In the genomic region with DNA sequence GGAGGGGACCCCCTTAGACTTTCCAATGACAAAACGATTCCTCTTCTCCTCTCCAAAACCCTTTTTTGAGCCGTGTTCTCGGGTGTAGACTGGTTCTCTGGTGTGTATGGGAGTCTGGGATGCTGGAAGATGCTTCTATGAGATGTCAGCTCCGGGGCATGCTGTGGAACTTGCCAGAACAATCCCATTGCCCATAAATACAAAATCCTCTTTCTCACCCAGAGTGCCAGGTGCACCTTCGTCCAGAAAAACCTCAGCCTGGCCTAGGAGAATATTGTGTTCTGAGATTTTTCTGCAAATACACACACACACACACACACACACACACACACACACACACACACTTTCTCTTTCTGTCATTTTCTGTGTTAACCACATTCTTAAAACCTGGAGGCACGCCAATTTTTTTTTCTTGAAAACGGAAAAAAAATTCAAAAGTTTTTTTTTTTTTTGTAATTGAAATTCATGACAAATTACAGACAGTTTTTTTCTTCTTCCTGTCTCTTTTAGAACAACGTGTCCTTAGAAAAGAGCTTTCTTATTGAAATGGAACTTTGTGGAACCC, we compare ENCODE assay signal across 31 mouse cellular contexts.
DNase-seq lines count a peak whose midpoint lies in the region; ATAC-seq lines count a peak whose summit lies in the region.
"Had no signal": no experiment of that assay in that cellular context is flagged by ENCODE, and none has a peak within 500 bp of the region (broad histone marks: within the 10 kb centered on the region; RNA-seq: fewer than 3 reads in every experiment).

No protein-coding gene starts in this region.

- H3K36me3 ChIP-seq in forebrain, embryonic 16.5 days (ENCODE audit: control insufficient read depth, insufficient read depth), result no peaks in the 10 kb centered on the region
- no peaks in the 10 kb centered on the region for H3K36me3 ChIP-seq in forebrain, embryonic 10.5 days (replicated peaks)
- H3K36me3 ChIP-seq: heart, embryonic 10.5 days; kidney, embryonic 15.5 days; limb, embryonic 10.5 days; limb, embryonic 15.5 days; liver, embryonic 13.5 days; midbrain, embryonic 15.5 days had no signal

- H3K27me3 ChIP-seq in forebrain, embryonic 16.5 days (replicated peaks; ENCODE audit: control insufficient read depth, insufficient read depth, low read length), result no peaks in the 10 kb centered on the region
- peaks cover 60% of the 10 kb centered on the region for H3K27me3 ChIP-seq in forebrain, embryonic 10.5 days (ENCODE audit: poor library complexity, severe bottlenecking)
- H3K27me3 ChIP-seq: CH12.LX; midbrain, embryonic 15.5 days had no signal

- no peak for DNase-seq in forebrain, embryonic 10.5 days (ENCODE audit: extremely low spot score, low spot score)
- peak; percentile 79 for DNase-seq in CD4-positive helper T cell, adult 2 months (ENCODE audit: low read depth, low spot score)
- peak; percentile 23 for DNase-seq in T-cell, adult 2 months (ENCODE audit: low spot score)
- DNase-seq in cerebellum, adult 11-12 months, result no peak
- DNase-seq: adrenal gland, postnatal 10 days; cerebellum, adult 18-20 months; cerebellum, postnatal 10 days; gastrocnemius, postnatal 25 days; heart, adult 11 months; heart, postnatal 4 days; kidney, adult 18-20 months; kidney, postnatal 25 days; lung, adult 18-20 months; lung, postnatal 4 days; right cerebral cortex, postnatal 25 days; thymus, adult 18-20 months; thymus, postnatal 36 days had no signal

- peaks cover 46% of the 10 kb centered on the region for H3K4me1 ChIP-seq in forebrain, embryonic 16.5 days (replicated peaks; ENCODE audit: control insufficient read depth, insufficient read depth, low read length)
- H3K4me1 ChIP-seq in forebrain, embryonic 10.5 days, result peaks cover 58% of the 10 kb centered on the region

- no peak overlapping the region for H3K4me3 ChIP-seq in forebrain, embryonic 16.5 days (replicated peaks; ENCODE audit: low read length)
- no peak overlapping the region for H3K4me3 ChIP-seq in forebrain, embryonic 10.5 days
- H3K4me3 ChIP-seq: erythroblast, embryonic 14.5 days; kidney, embryonic 15.5 days; limb, embryonic 10.5 days; limb, embryonic 15.5 days; liver, embryonic 13.5 days; midbrain, embryonic 15.5 days had no signal

- WGBS in forebrain, embryonic 16.5 days, result 39% methylated on average over 8 of the region's 8 CpGs
- WGBS in forebrain, embryonic 10.5 days, result 71% methylated on average over 8 of the region's 8 CpGs

- H3K9me3 ChIP-seq in forebrain, embryonic 16.5 days (ENCODE audit: control insufficient read depth, low read length), result no peaks in the 10 kb centered on the region
- H3K9me3 ChIP-seq in forebrain, embryonic 10.5 days, result no peaks in the 10 kb centered on the region
- H3K9me3 ChIP-seq: heart, embryonic 10.5 days; kidney, embryonic 15.5 days; limb, embryonic 10.5 days; limb, embryonic 15.5 days; liver, embryonic 13.5 days; midbrain, embryonic 15.5 days had no signal

- ATAC-seq in forebrain, embryonic 16.5 days, result no peak
- peak; percentile 40 for ATAC-seq in inflammation-experienced regulatory T-cells, adult 6 months
- no peak for ATAC-seq in megakaryocyte progenitor cell, adult 5-6 weeks (replicated peaks; ENCODE audit: poor library complexity)
- ATAC-seq: lung, postnatal 0 days; midbrain, embryonic 15.5 days had no signal

- peak overlapping the region; percentile 18; the same call in 1 of the 2 replicates for H3K9ac ChIP-seq in forebrain, embryonic 16.5 days (replicated peaks; ENCODE audit: low read depth, low read length)
- H3K9ac ChIP-seq: kidney, embryonic 15.5 days; limb, embryonic 15.5 days; liver, embryonic 13.5 days; midbrain, embryonic 15.5 days had no signal

- H3K27ac ChIP-seq in forebrain, embryonic 16.5 days (ENCODE audit: low read length), result peak overlapping the region; percentile 72
- no peak overlapping the region for H3K27ac ChIP-seq in forebrain, embryonic 10.5 days
- H3K27ac ChIP-seq: heart, embryonic 10.5 days; hindbrain, embryonic 14.5 days; kidney, embryonic 15.5 days; limb, embryonic 10.5 days; limb, embryonic 15.5 days; liver, embryonic 13.5 days; midbrain, embryonic 15.5 days; stomach, postnatal 0 days had no signal

- H3K4me2 ChIP-seq in forebrain, embryonic 16.5 days (ENCODE audit: low read length), result no peak overlapping the region
- H3K4me2 ChIP-seq: kidney, embryonic 15.5 days; limb, embryonic 15.5 days had no signal

Comparison
In these comparisons a context has a peak if more than half of its experiments do, and no peak if none do; other contexts are left out.
1. DNase-seq: peak in CD4-positive helper T cell, adult 2 months (single experiment) and T-cell, adult 2 months (single experiment); none in forebrain, embryonic 10.5 days (single experiment) and cerebellum, adult 11-12 months (single experiment).